Mouse (Mus musculus) liver, embryonic 11.5 days (tissue): Measurements from ENCODE around the gene Capzb. TPM values are rescaled to one million over a fixed set of nuclear protein-coding genes. Genes with fewer than 3 reads are reported as not detected.

ENCODE experiments used
- ATAC-seq: fragments of 200-750 bp; cut with Nextera tagmentation; replicated peaks from 2 replicates; pipeline ENCODE4 v1.8.0; 2017; ENCODE audit warnings: moderate number of reproducible peaks, mild to moderate bottlenecking, moderate TSS enrichment, moderate library complexity; ENCODE audit not compliant: low FRiP score
- DNase-seq: peaks from one replicate; pipeline ENCODE4 v3.0.0-alpha.2; 2017; ENCODE audit warnings: low spot score
- H3K27ac ChIP-seq: fragments of 300-500 bp; sonication (generic); 2 replicates; pipeline ENCODE4 v1.5.1; 2014; ENCODE audit warnings: mild to moderate bottlenecking, low read depth, low read length, control low read depth
- H3K27me3 ChIP-seq: fragments of 300-500 bp; sonication (generic); replicated peaks from 2 replicates; pipeline ENCODE4 v1.6.1; 2014; ENCODE audit warnings: low read length, mixed read lengths; ENCODE audit not compliant: control insufficient read depth, insufficient read depth
- H3K36me3 ChIP-seq: fragments of 300-500 bp; sonication (generic); 2 replicates; pipeline ENCODE4 v1.6.1; 2014; ENCODE audit warnings: mild to moderate bottlenecking, low read length, moderate library complexity, mixed read lengths; ENCODE audit not compliant: control insufficient read depth, insufficient read depth
- H3K4me1 ChIP-seq: fragments of 300-500 bp; sonication (generic); replicated peaks from 2 replicates; pipeline ENCODE4 v1.6.1; 2014; ENCODE audit warnings: low read length, mixed read lengths; ENCODE audit not compliant: control insufficient read depth, insufficient read depth
- H3K4me2 ChIP-seq: fragments of 300-500 bp; sonication (generic); 2 replicates; pipeline ENCODE4 v1.6.1; 2014; ENCODE audit warnings: mild to moderate bottlenecking, control low read depth, moderate library complexity
- H3K4me3 ChIP-seq: fragments of 300-500 bp; sonication (generic); 2 replicates; pipeline ENCODE4 v1.5.1; 2014; ENCODE audit warnings: low read depth, low read length, control low read depth
- H3K9ac ChIP-seq: fragments of 300-500 bp; sonication (generic); 2 replicates; pipeline ENCODE4 v1.6.1; 2014; ENCODE audit warnings: low read depth, low read length, control low read depth
- H3K9me3 ChIP-seq: fragments of 300-500 bp; sonication (generic); 2 replicates; pipeline ENCODE4 v1.6.1; 2016; ENCODE audit warnings: low read length, inconsistent platforms, mixed read lengths; ENCODE audit not compliant: control insufficient read depth
- WGBS: fragments of 180-500 bp; shearing (Covaris S2); extraction: QIAGEN DNeasy Blood & Tissue Kit; methylation state at CpG from one replicate; pipeline ENCODE4 v1.1.7; 2014; 5-methylcytosine and 5-hydroxymethylcytosine counted together
- polyA plus RNA-seq: library from polyadenylated mRNA; unstranded; fragments of >200 nt; fragmentation: Nextera tagmentation; extraction: Ambion mirVana; gene quantifications from 2 replicates; pipeline ENCODE4 v1.2.1, GENCODE M21; 2014

Capzb gene
- polyA plus RNA-seq, 1 experiment from 2014 or later = 250 TPM

- no peaks in the 10 kb centered on the region for H3K27me3 ChIP-seq
- H3K9me3 ChIP-seq = no peaks in the 10 kb centered on the region
- H3K4me2 ChIP-seq = no peak overlapping the region
- H3K27ac ChIP-seq = no peak overlapping the region
- no peaks in the 10 kb centered on the region for H3K4me1 ChIP-seq
- WGBS = 80% methylated on average over 7 of the region's 7 CpGs
- no peak for ATAC-seq
- H3K36me3 ChIP-seq = peaks cover 11% of the 10 kb centered on the region; the same call in 1 of the 2 replicates
- DNase-seq = no peak
- H3K9ac ChIP-seq = no peak overlapping the region
- H3K4me3 ChIP-seq = no peak overlapping the region
Observed at GRCm38 (mm10) chr4:139266500-139266865, 73.8 kb downstream of the Capzb start.

DNA sequence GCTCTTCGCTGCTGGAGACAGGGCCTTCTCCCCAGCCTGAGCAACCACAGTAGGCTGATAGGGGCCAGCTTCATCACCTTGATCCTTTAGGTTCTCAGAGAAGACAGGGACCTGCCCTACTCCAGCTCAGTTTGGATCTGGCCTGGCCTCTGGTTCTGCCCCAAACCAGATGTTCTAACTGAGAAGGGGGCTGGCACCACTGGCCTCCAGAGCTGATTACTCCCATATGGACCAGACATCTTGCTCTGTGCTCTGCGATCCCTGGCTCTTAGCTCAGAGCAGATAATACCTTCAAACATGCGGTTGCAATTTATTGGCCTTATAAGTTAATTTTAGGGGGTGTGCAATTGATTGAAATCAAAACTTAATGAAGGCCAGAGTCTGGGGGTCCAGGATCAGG, 74.6 kb downstream of the Capzb start:
- ATAC-seq (no peak), DNase-seq (no peak)
- peaks cover 6% of the 10 kb centered on the region; the same call in 1 of the 2 replicates for H3K36me3 ChIP-seq
- no peaks in the 10 kb centered on the region for H3K9me3 ChIP-seq
- WGBS = 85% methylated on average over 3 of the region's 3 CpGs
- no peaks in the 10 kb centered on the region for H3K27me3 ChIP-seq
- no peaks in the 10 kb centered on the region for H3K4me1 ChIP-seq
- no peak overlapping the region for H3K9ac ChIP-seq
- H3K4me3 ChIP-seq = no peak overlapping the region
- no peak overlapping the region for H3K4me2 ChIP-seq
- no peak overlapping the region for H3K27ac ChIP-seq

GRCm38 (mm10) chr4:139268242-139268641, 75.5 kb downstream of the Capzb start:
- DNase-seq (no peak), ATAC-seq (no peak)
- 91% methylated on average over 1 of the region's 1 CpGs for WGBS
- H3K27ac ChIP-seq = no peak overlapping the region
- H3K4me3 ChIP-seq = no peak overlapping the region
- no peak overlapping the region for H3K9ac ChIP-seq
- no peak overlapping the region for H3K4me2 ChIP-seq
- H3K4me1 ChIP-seq = no peaks in the 10 kb centered on the region
- H3K9me3 ChIP-seq = no peaks in the 10 kb centered on the region
- no peaks in the 10 kb centered on the region for H3K27me3 ChIP-seq
- H3K36me3 ChIP-seq = peaks cover 3% of the 10 kb centered on the region; the same call in 1 of the 2 replicates

DNA sequence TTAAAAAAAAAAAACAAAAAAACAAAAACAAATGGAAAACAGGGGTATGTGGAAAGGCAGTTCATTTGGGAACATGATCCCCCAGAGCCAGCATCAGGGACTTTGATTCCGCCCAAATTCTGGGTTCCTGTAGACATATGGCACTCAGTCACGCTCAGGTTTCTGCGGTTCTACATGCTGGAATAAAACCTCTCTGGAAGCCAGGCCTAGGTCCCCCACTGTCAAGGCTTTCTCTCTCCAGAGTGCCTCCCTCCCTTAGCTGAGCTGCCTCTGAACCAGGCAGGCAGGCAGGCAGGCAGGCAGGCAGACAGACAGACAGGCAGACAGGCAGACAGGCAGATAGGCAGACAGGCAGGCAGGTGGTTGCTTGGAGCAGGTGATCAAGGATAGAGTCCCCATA, 77.5 kb downstream of the Capzb start:
- no peaks in the 10 kb centered on the region for H3K9me3 ChIP-seq
- no peaks in the 10 kb centered on the region for H3K27me3 ChIP-seq
- ATAC-seq = no peak
- no peak for DNase-seq
- no peak overlapping the region for H3K9ac ChIP-seq
- no peak overlapping the region for H3K27ac ChIP-seq
- no peak overlapping the region for H3K4me2 ChIP-seq
- 94% methylated on average over 3 of the region's 3 CpGs for WGBS
- no peak overlapping the region for H3K4me3 ChIP-seq
- H3K4me1 ChIP-seq = no peaks in the 10 kb centered on the region
- H3K36me3 ChIP-seq = peaks cover 4% of the 10 kb centered on the region; the same call in 1 of the 2 replicates

DNA sequence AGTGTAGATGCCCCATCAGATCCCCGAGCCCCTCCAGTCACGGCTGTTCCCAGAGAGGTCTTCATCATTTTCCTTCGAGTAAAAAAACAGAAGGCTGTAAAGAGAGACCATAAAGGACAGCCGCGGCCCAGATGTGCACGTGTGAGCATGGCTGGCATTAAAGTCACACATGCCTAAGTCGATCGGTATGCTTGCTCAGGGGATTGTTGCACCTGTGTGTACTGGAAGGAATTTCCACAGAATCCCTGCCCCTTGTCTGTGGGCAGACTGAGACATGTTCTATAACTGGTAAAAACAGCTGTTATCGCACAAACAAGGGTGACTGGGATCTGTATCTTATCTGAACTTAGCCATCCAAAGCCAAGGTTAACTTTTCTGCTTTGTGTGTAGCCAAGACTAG, 78.9 kb downstream of the Capzb start:
- peaks cover 4% of the 10 kb centered on the region; the same call in 1 of the 2 replicates for H3K36me3 ChIP-seq

GRCm38 (mm10) chr4:139272951-139273680, 80.4 kb downstream of the Capzb start:
- Histone ChIP-seq H3K4me1 (no peaks in the 10 kb centered on the region), H3K27me3 (no peaks in the 10 kb centered on the region), H3K4me3 (no peak overlapping the region), H3K9me3 (no peaks in the 10 kb centered on the region), H3K4me2 (no peak overlapping the region), H3K27ac (no peak overlapping the region), H3K36me3 (peaks cover 6% of the 10 kb centered on the region; the same call in 1 of the 2 replicates), H3K9ac (no peak overlapping the region)
- WGBS = 89% methylated on average over 10 of the region's 10 CpGs
- ATAC-seq (no peak), DNase-seq (no peak)

More for the DNA sequence above, 78.9 kb downstream of the Capzb start:
- H3K27me3 ChIP-seq = no peaks in the 10 kb centered on the region
- ATAC-seq = no peak
- 86% methylated on average over 9 of the region's 9 CpGs for WGBS
- H3K4me2 ChIP-seq = no peak overlapping the region
- no peak for DNase-seq
- no peak overlapping the region for H3K27ac ChIP-seq
- H3K4me1 ChIP-seq = no peaks in the 10 kb centered on the region
- no peaks in the 10 kb centered on the region for H3K9me3 ChIP-seq
- H3K4me3 ChIP-seq = no peak overlapping the region
- no peak overlapping the region for H3K9ac ChIP-seq

DNA sequence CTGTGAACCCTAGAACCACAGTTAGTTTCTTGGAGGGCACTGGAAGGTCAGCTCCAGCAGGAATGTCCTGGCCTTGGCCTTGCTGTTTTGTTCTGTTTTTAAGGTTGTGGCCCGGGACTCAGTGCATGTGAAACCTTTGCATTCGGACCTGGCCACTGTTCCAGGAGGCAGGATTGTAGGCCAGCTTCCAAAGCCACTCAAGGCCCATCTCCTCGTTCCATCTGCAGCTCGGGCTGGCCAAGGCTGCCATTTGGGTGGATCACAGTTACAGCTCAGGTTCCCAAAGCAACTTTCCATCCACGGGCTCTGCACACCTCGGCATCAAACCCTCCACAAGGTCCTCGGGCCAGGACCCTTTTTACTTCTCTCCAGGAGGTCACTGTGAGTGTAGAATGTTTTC, 81.9 kb downstream of the Capzb start:
- ATAC-seq = no peak
- H3K4me2 ChIP-seq = no peak overlapping the region
- peaks cover 6% of the 10 kb centered on the region; the same call in 1 of the 2 replicates for H3K36me3 ChIP-seq
- no peak for DNase-seq
- no peak overlapping the region for H3K4me3 ChIP-seq
- H3K27me3 ChIP-seq = no peaks in the 10 kb centered on the region
- H3K27ac ChIP-seq = no peak overlapping the region
- H3K4me1 ChIP-seq = no peaks in the 10 kb centered on the region
- WGBS = 88% methylated on average over 7 of the region's 7 CpGs
- no peak overlapping the region for H3K9ac ChIP-seq
- H3K9me3 ChIP-seq = no peaks in the 10 kb centered on the region

DNA sequence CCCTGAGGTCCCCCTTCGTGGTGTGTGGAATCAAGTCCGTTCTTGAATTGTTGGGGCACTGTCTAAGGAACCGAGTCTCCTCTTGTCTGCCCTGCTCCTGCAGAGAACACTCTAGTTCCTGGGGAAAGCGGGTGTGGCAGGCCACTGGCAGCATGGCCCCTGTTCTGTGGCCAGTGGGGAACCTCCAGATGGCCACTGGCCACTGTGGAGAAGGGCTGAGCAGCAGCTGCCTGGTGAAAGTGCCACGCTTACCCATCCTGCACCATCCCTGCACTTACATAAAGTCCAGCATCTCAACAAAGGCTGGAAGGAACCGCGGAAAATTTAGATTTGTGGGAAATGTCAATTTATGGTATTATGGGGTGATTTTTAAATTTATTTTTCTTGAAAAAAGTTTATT, 83.7 kb downstream of the Capzb start:
- no peak for ATAC-seq
- Histone ChIP-seq H3K4me3 (no peak overlapping the region), H3K9ac (no peak overlapping the region), H3K4me1 (no peaks in the 10 kb centered on the region), H3K4me2 (no peak overlapping the region), H3K9me3 (no peaks in the 10 kb centered on the region), H3K27ac (no peak overlapping the region), H3K36me3 (peaks cover 16% of the 10 kb centered on the region; the same call in 1 of the 2 replicates), H3K27me3 (no peaks in the 10 kb centered on the region)
- no peak for DNase-seq
- WGBS = 90% methylated on average over 7 of the region's 7 CpGs

DNA sequence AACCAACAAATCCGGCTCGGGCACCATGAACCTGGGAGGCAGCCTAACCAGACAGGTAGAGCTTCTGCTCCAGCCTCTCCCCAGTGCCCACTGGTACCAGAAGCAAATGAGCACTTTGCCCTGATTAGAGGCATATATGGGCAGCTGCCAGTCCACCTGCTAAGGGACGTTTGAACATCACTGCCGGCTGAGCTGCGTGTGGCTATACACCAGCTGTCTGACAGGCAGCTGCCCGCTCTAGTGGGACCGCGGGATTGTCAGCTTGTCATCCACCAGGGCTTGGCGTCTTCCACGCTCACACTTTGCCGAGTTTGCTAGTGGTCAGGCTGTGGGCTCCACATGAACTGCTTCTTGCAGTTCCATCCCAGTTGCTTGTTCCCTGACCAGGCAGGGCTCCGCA, 87.8 kb downstream of the Capzb start:
- H3K36me3 ChIP-seq = peaks cover 24% of the 10 kb centered on the region
- 94% methylated on average over 12 of the region's 12 CpGs for WGBS
- no peaks in the 10 kb centered on the region for H3K27me3 ChIP-seq
- no peak for ATAC-seq
- no peak overlapping the region for H3K4me3 ChIP-seq
- no peak overlapping the region for H3K4me2 ChIP-seq
- no peak overlapping the region for H3K27ac ChIP-seq
- H3K4me1 ChIP-seq = no peaks in the 10 kb centered on the region
- no peak overlapping the region for H3K9ac ChIP-seq
- DNase-seq = no peak
- H3K9me3 ChIP-seq = no peaks in the 10 kb centered on the region
